Mouse (Mus musculus) G1E (cell line): ENCODE data around the gene Mapk8ip3. TPM values are rescaled to one million over a fixed set of nuclear protein-coding genes. Genes with fewer than 3 reads are reported as not detected.

Experiments
- ATAC-seq: 2 replicates; pipeline ENCODE4 v1.8.0; 2016; ENCODE audit warnings: mild to moderate bottlenecking; ENCODE audit not compliant: insufficient number of reproducible peaks, poor library complexity, low FRiP score, severe bottlenecking; ENCODE audit errors: extremely low read depth
- DNase-seq: peaks from one replicate; pipeline ENCODE4 v3.0.0; 2012; ENCODE audit warnings: low spot score
- H3K27me3 ChIP-seq: 2 replicates; pipeline ENCODE4 v1.6.1; 2012; ENCODE audit warnings: mild to moderate bottlenecking, low read length, inconsistent platforms; ENCODE audit not compliant: insufficient read depth
- H3K36me3 ChIP-seq: replicated peaks from 2 replicates; pipeline ENCODE3; 2012; ENCODE audit warnings: mild to moderate bottlenecking, inconsistent platforms
- H3K4me1 ChIP-seq: 2 replicates; pipeline ENCODE4 v1.6.1; 2012; ENCODE audit warnings: low read depth, low read length, inconsistent platforms, mixed read lengths; ENCODE audit not compliant: insufficient read depth
- H3K4me3 ChIP-seq: 2 replicates; pipeline ENCODE4 v1.5.1; 2012; ENCODE audit warnings: low read depth, mild to moderate bottlenecking, inconsistent platforms, low read length, moderate library complexity, mixed read lengths
- H3K9me3 ChIP-seq: replicated peaks from 2 replicates; pipeline ENCODE4 v1.6.1; 2012; ENCODE audit warnings: inconsistent platforms
- CTCF ChIP-seq: IDR thresholded peaks from 2 replicates; pipeline ENCODE4 v1.5.1; 2012; ENCODE audit warnings: low read depth, low read length, inconsistent platforms, mixed read lengths
- GATA1 ChIP-seq: IDR thresholded peaks from 2 replicates; pipeline ENCODE4 v1.6.1; 2012; ENCODE audit warnings: borderline replicate concordance, low read length, inconsistent platforms, mixed read lengths
- GATA2 ChIP-seq: IDR thresholded peaks from 2 replicates; pipeline ENCODE4 v1.6.1; 2012; ENCODE audit warnings: low read depth, low read length, inconsistent platforms, borderline replicate concordance
- POLR2AphosphoS5 ChIP-seq: IDR thresholded peaks from 2 replicates; pipeline ENCODE4 v1.6.1; 2012; ENCODE audit warnings: low read depth, low read length, inconsistent platforms; ENCODE audit not compliant: insufficient replicate concordance
- TAL1 ChIP-seq: conservative IDR thresholded peaks from 2 replicates; pipeline ENCODE4 v1.6.1; 2012; ENCODE audit warnings: low read depth, low read length, inconsistent platforms, mixed read lengths
- polyA plus RNA-seq: library from polyadenylated mRNA; stranded (reverse); fragments of >175 nt; gene quantifications from 2 replicates; pipeline ENCODE4 v1.2.3, GENCODE M21; 2012
- total RNA-seq, 2 experiments: library from RNA; stranded (forward) in 1 of 2; stranded (reverse) in 1 of 2; fragments of 200-1000 nt in 1 of 2; fragments of >200 nt in 1 of 2; fragmentation: Nextera tagmentation in 1 of 2; gene quantifications; 2 replicates each; pipeline ENCODE4 v1.2.3; 2014 to 2017

Gene Mapk8ip3
- total and polyA plus RNA-seq, 3 experiments, result 32.4 to 122 (median 39.7) TPM

- TF ChIP-seq TAL1 (no peak), POLR2AphosphoS5 (no peak), GATA2 (no peak), GATA1 (no peak), CTCF (no peak)
- H3K4me3 ChIP-seq, result no peak overlapping the region
- H3K9me3 ChIP-seq, result no peaks in the 10 kb centered on the region
- H3K4me1 ChIP-seq, result peaks cover 34% of the 10 kb centered on the region
- DNase-seq (no peak), ATAC-seq (no peak)
- H3K27me3 ChIP-seq, result peaks cover 18% of the 10 kb centered on the region; the same call in 1 of the 2 replicates
- H3K36me3 ChIP-seq, result peaks cover 39% of the 10 kb centered on the region
Measured at GRCm38 (mm10) chr17:24878531-24878930, 58.2 kb downstream of the Mapk8ip3 start.

GRCm38 (mm10) chr17:24878117-24878397, 58.7 kb downstream of the Mapk8ip3 start:
- H3K9me3 ChIP-seq, result no peaks in the 10 kb centered on the region
- peaks cover 35% of the 10 kb centered on the region for H3K36me3 ChIP-seq
- TF ChIP-seq POLR2AphosphoS5 (no peak), GATA1 (no peak), CTCF (no peak), GATA2 (no peak), TAL1 (no peak)
- no peak for ATAC-seq
- peaks cover 18% of the 10 kb centered on the region; the same call in 1 of the 2 replicates for H3K27me3 ChIP-seq
- no peak overlapping the region; the same call in 1 of the 2 replicates for H3K4me3 ChIP-seq
- peaks cover 29% of the 10 kb centered on the region for H3K4me1 ChIP-seq
- no peak for DNase-seq

- peaks cover 24% of the 10 kb centered on the region for H3K4me1 ChIP-seq
- H3K36me3 ChIP-seq, result peaks cover 29% of the 10 kb centered on the region
- H3K4me3 ChIP-seq, result no peak overlapping the region; the same call in 1 of the 2 replicates
- H3K27me3 ChIP-seq, result peaks cover 18% of the 10 kb centered on the region; the same call in 1 of the 2 replicates
- no peak for DNase-seq
- ATAC-seq, result no peak
- H3K9me3 ChIP-seq, result no peaks in the 10 kb centered on the region
- TF ChIP-seq GATA1 (no peak), POLR2AphosphoS5 (no peak), GATA2 (no peak), CTCF (no peak), TAL1 (no peak)
Measured at GRCm38 (mm10) chr17:24877336-24878116, 59.3 kb downstream of the Mapk8ip3 start.

GRCm38 (mm10) chr17:24874989-24875388, 61.8 kb downstream of the Mapk8ip3 start:
- TF ChIP-seq CTCF (no peak), GATA1 (no peak), GATA2 (no peak), TAL1 (no peak), POLR2AphosphoS5 (no peak)
- Histone ChIP-seq H3K9me3 (no peaks in the 10 kb centered on the region), H3K27me3 (peaks cover 25% of the 10 kb centered on the region; the same call in 1 of the 2 replicates), H3K4me1 (peaks cover 16% of the 10 kb centered on the region), H3K36me3 (peaks cover 4% of the 10 kb centered on the region), H3K4me3 (no peak overlapping the region)
- no peak for DNase-seq
- no peak for ATAC-seq

GRCm38 (mm10) chr17:24874405-24874745, 62.4 kb downstream of the Mapk8ip3 start:
- DNase-seq (no peak), ATAC-seq (no peak)
- peaks cover 16% of the 10 kb centered on the region for H3K4me1 ChIP-seq
- no peaks in the 10 kb centered on the region for H3K9me3 ChIP-seq
- no peaks in the 10 kb centered on the region for H3K36me3 ChIP-seq
- no peak for TF ChIP-seq POLR2AphosphoS5
- peaks cover 25% of the 10 kb centered on the region; the same call in 1 of the 2 replicates for H3K27me3 ChIP-seq
- H3K4me3 ChIP-seq, result no peak overlapping the region

- ATAC-seq (no peak), DNase-seq (no peak)
- no peak for TF ChIP-seq POLR2AphosphoS5
- TF ChIP-seq GATA1, result no peak
- TF ChIP-seq TAL1, result no peak
- TF ChIP-seq CTCF, result no peak
- peaks cover 16% of the 10 kb centered on the region for H3K4me1 ChIP-seq
- H3K27me3 ChIP-seq, result peaks cover 25% of the 10 kb centered on the region; the same call in 1 of the 2 replicates
- no peaks in the 10 kb centered on the region for H3K9me3 ChIP-seq
- H3K36me3 ChIP-seq, result no peaks in the 10 kb centered on the region
- no peak overlapping the region for H3K4me3 ChIP-seq
Measured at GRCm38 (mm10) chr17:24873695-24874404, 62.9 kb downstream of the Mapk8ip3 start.
